Mouse (Mus musculus) testis, adult 2 months (tissue): ENCODE measurements around the gene Mrps27. TPM values are rescaled to one million over a fixed set of nuclear protein-coding genes. Genes with fewer than 3 reads are reported as not detected.

Experiments
- H3K27ac ChIP-seq: fragments of 200-500 bp; 2 replicates; pipeline ENCODE4 v1.5.1; 2012; ENCODE audit warnings: low read depth, low read length; ENCODE audit not compliant: control insufficient read depth, insufficient read depth
- H3K27me3 ChIP-seq: fragments of 200-500 bp; 2 replicates; pipeline ENCODE4 v1.6.1; 2012; ENCODE audit warnings: mild to moderate bottlenecking, low read length, moderate library complexity; ENCODE audit not compliant: control insufficient read depth, insufficient read depth
- H3K36me3 ChIP-seq: fragments of 200-500 bp; 2 replicates; pipeline ENCODE4 v1.6.1; 2012; ENCODE audit warnings: mild to moderate bottlenecking, low read length; ENCODE audit not compliant: control insufficient read depth, insufficient read depth
- H3K4me1 ChIP-seq: fragments of 200-500 bp; 2 replicates; pipeline ENCODE4 v1.6.1; 2012; ENCODE audit warnings: low read length; ENCODE audit not compliant: control insufficient read depth, insufficient read depth
- H3K4me3 ChIP-seq: fragments of 200-500 bp; 2 replicates; pipeline ENCODE4 v1.5.1; 2012; ENCODE audit warnings: low read depth, mild to moderate bottlenecking, low read length, moderate library complexity, mixed read lengths; ENCODE audit not compliant: control insufficient read depth
- CTCF ChIP-seq: fragments of 200-500 bp; IDR thresholded peaks from 2 replicates; pipeline ENCODE4 v1.5.1; 2012; ENCODE audit warnings: low read depth, mild to moderate bottlenecking, inconsistent platforms, low read length, moderate library complexity; ENCODE audit not compliant: control insufficient read depth, insufficient read depth, insufficient replicate concordance
- POLR2A ChIP-seq: fragments of 200-500 bp; IDR thresholded peaks from 2 replicates; pipeline ENCODE4 v1.6.1; 2012; ENCODE audit warnings: low read depth, mild to moderate bottlenecking, inconsistent platforms, low read length, moderate library complexity; ENCODE audit not compliant: control insufficient read depth
- polyA plus RNA-seq: library from polyadenylated mRNA; depleted of rRNA; stranded (reverse); fragments of >200 nt; gene quantifications from 2 replicates; pipeline ENCODE4 v1.2.3, GENCODE M21; 2012

The Mrps27 gene
- polyA plus RNA-seq, 1 experiment: 8.5 TPM

DNA sequence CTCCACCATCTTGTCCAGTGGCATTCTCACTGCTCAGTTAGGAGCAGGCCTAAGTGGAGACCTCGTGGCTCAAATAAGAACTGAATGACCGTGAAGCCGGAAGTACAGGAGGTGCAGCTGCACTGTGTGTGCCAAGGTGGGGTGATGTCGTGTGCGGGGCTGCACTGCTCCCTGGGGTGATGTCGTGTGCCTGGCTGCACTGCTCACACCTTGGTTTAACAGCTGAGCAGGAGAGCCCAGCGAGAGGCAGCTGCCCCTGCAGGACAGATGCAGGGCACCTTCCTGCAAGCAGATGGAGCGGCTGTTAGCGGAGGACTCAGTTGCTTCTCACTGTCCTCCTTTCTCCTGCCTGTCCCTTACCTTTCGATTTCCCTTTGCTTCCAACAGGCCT is 69.8 kb downstream of the Mrps27 start:
- Histone ChIP-seq H3K4me3 (no peak overlapping the region), H3K36me3 (peaks cover 1% of the 10 kb centered on the region), H3K27me3 (no peaks in the 10 kb centered on the region), H3K4me1 (no peaks in the 10 kb centered on the region), H3K27ac (no peak overlapping the region)
- TF ChIP-seq POLR2A (no peak), CTCF (no peak)

DNA sequence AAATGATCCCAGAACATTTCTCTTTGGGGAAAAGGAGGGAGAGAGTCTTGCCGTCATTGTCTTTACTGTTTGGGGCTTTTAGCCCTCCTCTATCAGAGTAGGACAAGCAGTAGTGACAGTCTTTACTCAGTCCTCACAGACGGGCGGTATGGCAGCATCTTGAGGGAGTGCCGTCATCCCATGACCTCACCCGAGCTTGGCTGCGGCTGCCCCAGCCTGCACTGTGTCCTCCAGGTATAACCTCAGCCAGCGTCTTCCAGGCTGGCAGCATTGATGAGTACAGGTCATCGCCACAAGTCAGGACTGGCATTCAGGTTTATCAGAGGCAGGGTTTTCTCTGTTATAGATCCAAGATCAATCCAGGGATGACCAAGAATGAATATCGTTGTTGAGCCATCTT is 72.0 kb downstream of the Mrps27 start:
- no peaks in the 10 kb centered on the region for H3K27me3 ChIP-seq
- H3K36me3 ChIP-seq: peaks cover 1% of the 10 kb centered on the region
- no peak overlapping the region for H3K27ac ChIP-seq
- no peak overlapping the region for H3K4me3 ChIP-seq
- no peak for TF ChIP-seq POLR2A
- no peak for TF ChIP-seq CTCF
- 0 out of 2 replicates have a peak, but pooled peaks cover 2% of the 10 kb centered on the region for H3K4me1 ChIP-seq

DNA sequence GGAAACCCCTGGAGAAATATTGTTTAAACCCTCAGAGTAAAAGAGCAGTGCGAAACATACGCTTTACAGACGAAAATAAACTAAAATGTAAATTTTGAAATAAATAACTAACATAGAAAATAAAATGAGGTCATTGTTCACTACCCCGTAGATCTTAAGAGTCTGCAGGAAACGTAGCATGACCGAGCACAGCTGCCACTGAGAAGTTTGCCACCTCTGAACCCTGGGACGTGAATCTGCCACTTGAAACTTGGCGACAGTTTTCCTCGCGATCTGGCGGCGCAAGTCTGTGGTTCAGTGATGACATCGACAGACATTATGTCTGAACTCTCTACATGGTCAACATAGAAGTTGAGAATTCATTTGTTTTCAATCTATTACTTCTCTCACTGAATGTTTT is 79.0 kb downstream of the Mrps27 start:
- H3K4me3 ChIP-seq: no peak overlapping the region
- H3K27ac ChIP-seq: no peak overlapping the region
- no peaks in the 10 kb centered on the region; the same call in 1 of the 2 replicates for H3K36me3 ChIP-seq
- H3K4me1 ChIP-seq: 0 out of 2 replicates have a peak, but pooled peaks cover 2% of the 10 kb centered on the region
- TF ChIP-seq POLR2A (no peak), CTCF (no peak)
- H3K27me3 ChIP-seq: no peaks in the 10 kb centered on the region

DNA sequence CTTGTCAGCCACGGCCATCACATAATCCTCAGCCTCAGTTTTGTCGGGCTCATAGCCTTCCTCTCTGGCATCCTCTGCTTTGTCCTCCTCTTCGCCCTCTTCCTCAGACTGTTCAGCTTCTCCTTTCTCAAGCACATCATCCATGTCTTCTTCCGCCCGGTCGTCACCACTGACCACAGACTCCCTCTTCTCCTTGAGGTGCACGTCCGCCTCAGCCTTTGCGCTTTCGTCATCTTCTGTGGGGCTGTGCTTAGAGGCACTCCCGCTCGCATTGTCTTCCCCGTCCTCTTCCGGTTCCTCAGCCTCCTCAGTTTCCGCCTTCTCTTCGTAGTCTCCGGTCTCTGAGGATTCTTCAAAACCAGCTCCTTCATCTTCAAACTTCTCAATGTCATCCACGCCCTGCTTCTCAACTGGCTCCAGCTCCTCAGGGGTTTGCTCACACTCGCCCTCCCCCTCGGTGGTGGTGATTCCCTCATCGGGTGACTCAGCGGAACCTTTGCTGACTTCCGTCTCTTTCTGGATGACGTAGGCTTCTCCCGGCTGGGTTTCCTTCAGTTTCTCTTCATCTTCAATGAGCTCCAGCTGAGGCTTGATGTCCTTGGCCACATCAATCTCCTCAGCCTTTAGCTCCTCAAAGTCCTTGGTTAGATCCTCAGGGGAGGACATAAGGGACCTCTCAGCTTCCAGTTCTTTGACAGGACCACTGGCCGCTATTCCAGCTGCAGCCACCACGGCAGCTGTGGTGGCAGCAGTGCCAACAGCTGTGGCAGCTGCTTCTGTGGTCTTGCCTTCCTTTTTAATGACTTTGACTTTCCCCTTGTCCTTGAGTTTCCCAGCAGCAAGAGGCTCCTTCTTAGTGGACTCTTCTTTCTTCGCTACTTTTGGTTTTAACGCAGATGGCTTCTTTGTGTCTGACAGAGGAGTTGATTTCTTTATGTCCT is 88.8 kb downstream of the Mrps27 start:
- Histone ChIP-seq H3K4me1 (peaks cover 2% of the 10 kb centered on the region), H3K27me3 (no peaks in the 10 kb centered on the region), H3K36me3 (no peaks in the 10 kb centered on the region; the same call in 1 of the 2 replicates), H3K4me3 (peak overlapping the region; percentile 85), H3K27ac (no peak overlapping the region)
- TF ChIP-seq POLR2A (0 out of 2 replicates have a peak, but pooled peaks have one; percentile 41), CTCF (no peak)

DNA sequence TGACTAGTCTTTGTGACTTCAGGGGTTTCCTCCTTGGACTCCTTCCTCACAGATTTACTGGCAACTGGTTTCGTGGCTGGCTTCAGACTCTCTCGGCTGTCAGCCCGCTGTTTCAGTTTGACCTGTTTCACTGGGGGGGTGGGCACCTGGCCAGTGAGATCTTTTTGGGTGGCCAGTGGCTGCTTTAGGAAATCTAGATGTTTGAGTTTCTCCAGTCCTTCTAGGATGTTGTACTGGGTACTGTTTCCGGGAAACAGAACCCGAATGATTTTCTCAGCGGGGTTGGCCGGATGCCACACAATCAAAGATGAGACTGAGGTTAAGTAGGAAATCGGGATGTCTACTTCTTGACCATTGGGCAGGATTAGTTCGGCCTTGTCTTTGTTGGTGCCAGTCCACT is 89.9 kb downstream of the Mrps27 start:
- TF ChIP-seq POLR2A (no peak), CTCF (no peak)
- no peaks in the 10 kb centered on the region for H3K27me3 ChIP-seq
- H3K27ac ChIP-seq: no peak overlapping the region
- H3K4me3 ChIP-seq: no peak overlapping the region
- peaks cover 2% of the 10 kb centered on the region for H3K4me1 ChIP-seq
- no peaks in the 10 kb centered on the region; the same call in 1 of the 2 replicates for H3K36me3 ChIP-seq

- Histone ChIP-seq H3K27ac (no peak overlapping the region), H3K4me3 (no peak overlapping the region), H3K27me3 (no peaks in the 10 kb centered on the region), H3K4me1 (peaks cover 2% of the 10 kb centered on the region), H3K36me3 (no peaks in the 10 kb centered on the region)
- TF ChIP-seq CTCF: no peak
- TF ChIP-seq POLR2A: no peak
These were observed 92.5 kb downstream of the Mrps27 start for GRCm38 (mm10) chr13:99437051-99437450.

GRCm38 (mm10) chr13:99439357-99439756 is 94.8 kb downstream of the Mrps27 start:
- H3K4me3 ChIP-seq: no peak overlapping the region
- no peaks in the 10 kb centered on the region for H3K4me1 ChIP-seq
- H3K27ac ChIP-seq: no peak overlapping the region
- H3K27me3 ChIP-seq: no peaks in the 10 kb centered on the region
- TF ChIP-seq CTCF: no peak
- no peak for TF ChIP-seq POLR2A
- no peaks in the 10 kb centered on the region for H3K36me3 ChIP-seq
